Mouse (Mus musculus) E14TG2a.4 (cell line): Measurements from ENCODE around the gene Abhd17a.

Experiments used
- CTCF ChIP-seq: conservative IDR thresholded peaks from 2 replicates; pipeline ENCODE4 v1.5.1; 2014; ENCODE audit warnings: low read length
- POU5F1 ChIP-seq: IDR thresholded peaks from 2 replicates; pipeline ENCODE4 v1.6.1; 2014; ENCODE audit warnings: low read length, borderline replicate concordance

- TF ChIP-seq CTCF (no peak), POU5F1 (no peak)
Measured at GRCm38 (mm10) chr10:80589879-80590854, at the start of gene Abhd17a.
